Mouse (Mus musculus) lung, embryonic 16.5 days (tissue): ENCODE results near the gene Pkhd1. TPM values are rescaled to one million over a fixed set of nuclear protein-coding genes. Genes with fewer than 3 reads are reported as not detected.

Experiments used
- ATAC-seq: fragments of 200-750 bp; cut with Nextera tagmentation; 2 replicates; pipeline ENCODE4 v1.8.0; 2017; ENCODE audit warnings: low read depth, mild to moderate bottlenecking, moderate library complexity
- H3K27ac ChIP-seq: fragments of 300-500 bp; sonication (generic); 2 replicates; pipeline ENCODE4 v1.5.1; 2014; ENCODE audit warnings: mild to moderate bottlenecking, control low read depth, low read length
- H3K27me3 ChIP-seq: fragments of 300-500 bp; sonication (generic); 2 replicates; pipeline ENCODE4 v1.6.1; 2014; ENCODE audit warnings: low read depth, low read length, mixed read lengths; ENCODE audit not compliant: control insufficient read depth, insufficient read depth
- H3K36me3 ChIP-seq: fragments of 300-500 bp; sonication (generic); 2 replicates; pipeline ENCODE4 v1.6.1; 2014; ENCODE audit warnings: low read length; ENCODE audit not compliant: control insufficient read depth, insufficient read depth
- H3K4me1 ChIP-seq: fragments of 300-500 bp; sonication (generic); replicated peaks from 2 replicates; pipeline ENCODE4 v1.6.1; 2014; ENCODE audit warnings: low read length, mixed read lengths; ENCODE audit not compliant: control insufficient read depth, insufficient read depth
- H3K4me2 ChIP-seq: fragments of 300-500 bp; sonication (generic); 2 replicates; pipeline ENCODE4 v1.6.1; 2014; ENCODE audit warnings: low read depth, low read length, control low read depth
- H3K4me3 ChIP-seq: fragments of 300-500 bp; sonication (generic); 2 replicates; pipeline ENCODE4 v1.5.1; 2014; ENCODE audit warnings: mild to moderate bottlenecking, low read length, control low read depth
- H3K9ac ChIP-seq: fragments of 300-500 bp; sonication (generic); 2 replicates; pipeline ENCODE4 v1.6.1; 2014; ENCODE audit warnings: low read length, control low read depth
- H3K9me3 ChIP-seq: fragments of 300-500 bp; sonication (generic); 2 replicates; pipeline ENCODE4 v1.6.1; 2016; ENCODE audit warnings: low read length; ENCODE audit not compliant: control insufficient read depth
- WGBS: fragments of 180-500 bp; shearing (Covaris S2); extraction: QIAGEN DNeasy Blood & Tissue Kit; methylation state at CpG from one replicate; pipeline ENCODE4 v1.1.7; 2014; 5-methylcytosine and 5-hydroxymethylcytosine counted together
- polyA plus RNA-seq: library from polyadenylated mRNA; unstranded; fragments of >200 nt; fragmentation: Nextera tagmentation; extraction: Ambion mirVana; gene quantifications from 2 replicates; pipeline ENCODE4 v1.2.1, GENCODE M21; 2015

Gene Pkhd1
- 0.80 and 0.85 TPM in 2 replicates for polyA plus RNA-seq

- Histone ChIP-seq H3K27ac (peak within 1 kb of the TSS; percentile 68), H3K9ac (no peak within 1 kb of the TSS), H3K27me3 (no peaks in the 10 kb centered on the region), H3K36me3 (no peaks in the 10 kb centered on the region), H3K4me2 (peak within 1 kb of the TSS; percentile 31), H3K4me1 (no peaks in the 10 kb centered on the region), H3K4me3 (no peak within 1 kb of the TSS), H3K9me3 (no peaks in the 10 kb centered on the region)
- WGBS: 51% methylated on average over 10 of the region's 10 CpGs
- ATAC-seq: peak; percentile 67
Measured at GRCm38 (mm10) chr1:20617849-20618530, at the start of gene Pkhd1. Gene Pkhd1, minus strand, starts transcription at chr1:20618064.

- Histone ChIP-seq H3K9ac (no peak overlapping the region), H3K4me3 (no peak overlapping the region), H3K4me2 (no peak overlapping the region), H3K27ac (no peak overlapping the region), H3K36me3 (no peaks in the 10 kb centered on the region), H3K9me3 (no peaks in the 10 kb centered on the region), H3K4me1 (no peaks in the 10 kb centered on the region), H3K27me3 (no peaks in the 10 kb centered on the region)
- WGBS: 68% methylated on average over 7 of the region's 7 CpGs
- ATAC-seq: no peak
Measured at GRCm38 (mm10) chr1:20667567-20667966, 49.7 kb upstream of the Pkhd1 start.

- H3K9ac ChIP-seq: no peak overlapping the region
- ATAC-seq: no peak
- H3K27me3 ChIP-seq: no peaks in the 10 kb centered on the region
- H3K9me3 ChIP-seq: no peaks in the 10 kb centered on the region
- no peaks in the 10 kb centered on the region for H3K4me1 ChIP-seq
- WGBS: 81% methylated on average over 2 of the region's 2 CpGs
- no peak overlapping the region for H3K4me2 ChIP-seq
- no peaks in the 10 kb centered on the region for H3K36me3 ChIP-seq
- no peak overlapping the region for H3K4me3 ChIP-seq
- no peak overlapping the region for H3K27ac ChIP-seq
Measured at GRCm38 (mm10) chr1:20666233-20666632, 48.4 kb upstream of the Pkhd1 start.

GRCm38 (mm10) chr1:20655085-20655484 is 37.2 kb upstream of the Pkhd1 start:
- H3K27me3 ChIP-seq: no peaks in the 10 kb centered on the region
- H3K4me3 ChIP-seq: no peak overlapping the region
- H3K9me3 ChIP-seq: no peaks in the 10 kb centered on the region
- no peak overlapping the region for H3K27ac ChIP-seq
- H3K36me3 ChIP-seq: no peaks in the 10 kb centered on the region
- no peak overlapping the region for H3K4me2 ChIP-seq
- 45% methylated on average over 5 of the region's 5 CpGs for WGBS
- no peak overlapping the region for H3K9ac ChIP-seq
- no peaks in the 10 kb centered on the region for H3K4me1 ChIP-seq
- no peak for ATAC-seq

- Histone ChIP-seq H3K4me3 (no peak overlapping the region), H3K36me3 (no peaks in the 10 kb centered on the region), H3K27me3 (no peaks in the 10 kb centered on the region), H3K9me3 (no peaks in the 10 kb centered on the region), H3K27ac (peak overlapping the region; percentile 53), H3K9ac (no peak overlapping the region), H3K4me2 (no peak overlapping the region), H3K4me1 (no peaks in the 10 kb centered on the region)
- 45% methylated on average over 6 of the region's 6 CpGs for WGBS
- ATAC-seq: peak; percentile 76
Measured at GRCm38 (mm10) chr1:20653513-20654506, 35.9 kb upstream of the Pkhd1 start.

- Histone ChIP-seq H3K27ac (no peak overlapping the region), H3K4me2 (no peak overlapping the region), H3K27me3 (no peaks in the 10 kb centered on the region), H3K9me3 (no peaks in the 10 kb centered on the region), H3K9ac (no peak overlapping the region), H3K4me1 (no peaks in the 10 kb centered on the region), H3K4me3 (no peak overlapping the region), H3K36me3 (no peaks in the 10 kb centered on the region)
- ATAC-seq: no peak
- 64% methylated on average over 2 of the region's 2 CpGs for WGBS
Measured at GRCm38 (mm10) chr1:20634856-20635255, 17.0 kb upstream of the Pkhd1 start.

- Histone ChIP-seq H3K27ac (no peak overlapping the region), H3K36me3 (no peaks in the 10 kb centered on the region), H3K4me2 (no peak overlapping the region), H3K27me3 (no peaks in the 10 kb centered on the region), H3K9ac (no peak overlapping the region), H3K4me1 (no peaks in the 10 kb centered on the region), H3K9me3 (no peaks in the 10 kb centered on the region), H3K4me3 (no peak overlapping the region)
- no peak for ATAC-seq
- 68% methylated on average over 7 of the region's 7 CpGs for WGBS
Measured at GRCm38 (mm10) chr1:20633276-20633869, 15.5 kb upstream of the Pkhd1 start.

- no peaks in the 10 kb centered on the region for H3K27me3 ChIP-seq
- H3K4me1 ChIP-seq: no peaks in the 10 kb centered on the region
- H3K9me3 ChIP-seq: no peaks in the 10 kb centered on the region
- 77% methylated on average over 3 of the region's 3 CpGs for WGBS
- H3K4me3 ChIP-seq: no peak overlapping the region
- no peaks in the 10 kb centered on the region for H3K36me3 ChIP-seq
- ATAC-seq: no peak
- H3K9ac ChIP-seq: no peak overlapping the region
- no peak overlapping the region for H3K4me2 ChIP-seq
- H3K27ac ChIP-seq: no peak overlapping the region
Measured at GRCm38 (mm10) chr1:20624564-20624963, 6.7 kb upstream of the Pkhd1 start.

- no peak overlapping the region for H3K4me3 ChIP-seq
- 80% methylated on average over 4 of the region's 4 CpGs for WGBS
- H3K27me3 ChIP-seq: no peaks in the 10 kb centered on the region
- H3K4me2 ChIP-seq: no peak overlapping the region
- no peaks in the 10 kb centered on the region for H3K36me3 ChIP-seq
- no peak for ATAC-seq
- H3K9me3 ChIP-seq: no peaks in the 10 kb centered on the region
- no peaks in the 10 kb centered on the region for H3K4me1 ChIP-seq
- H3K27ac ChIP-seq: no peak overlapping the region
- H3K9ac ChIP-seq: no peak overlapping the region
Measured at GRCm38 (mm10) chr1:20623375-20623774, 5.5 kb upstream of the Pkhd1 start.
